Mouse (Mus musculus) liver, adult 2 months (tissue): ENCODE results near the gene Gse1. TPM values are rescaled to one million over a fixed set of nuclear protein-coding genes. Genes with fewer than 3 reads are reported as not detected.
A peak's percentile ranks its signal among the peaks of the same experiment; 100 is the strongest.

Experiments
- DNase-seq: peaks from one replicate; pipeline ENCODE4 v3.0.0-alpha.2; 2011; ENCODE audit warnings: low read depth, low spot score; ENCODE audit errors: extremely low read depth
- H3K27ac ChIP-seq: fragments of 200-500 bp; replicated peaks from 2 replicates; pipeline ENCODE4 v1.5.1; 2012; ENCODE audit warnings: low read depth, mild to moderate bottlenecking, control low read depth, inconsistent platforms, low read length; ENCODE audit not compliant: insufficient read depth
- H3K27me3 ChIP-seq: fragments of 200-500 bp; 2 replicates; pipeline ENCODE4 v1.6.1; 2012; ENCODE audit warnings: mild to moderate bottlenecking, moderate library complexity, low read length, inconsistent platforms; ENCODE audit not compliant: control insufficient read depth, insufficient read depth
- H3K36me3 ChIP-seq: fragments of 200-500 bp; 2 replicates; pipeline ENCODE4 v1.6.1; 2012; ENCODE audit warnings: low read length, inconsistent platforms; ENCODE audit not compliant: control insufficient read depth, insufficient read depth
- H3K4me1 ChIP-seq: fragments of 200-500 bp; 2 replicates; pipeline ENCODE4 v1.6.1; 2011; ENCODE audit warnings: low read length; ENCODE audit not compliant: control insufficient read depth, insufficient read depth
- H3K4me3 ChIP-seq: fragments of 200-500 bp; 2 replicates; pipeline ENCODE4 v1.5.1; 2011; ENCODE audit warnings: low read depth, mild to moderate bottlenecking, control low read depth, low read length, moderate library complexity; ENCODE audit not compliant: insufficient read depth
- H3K79me2 ChIP-seq: fragments of 200-500 bp; 2 replicates; pipeline ENCODE4 v1.6.1; 2012; ENCODE audit warnings: inconsistent platforms, mild to moderate bottlenecking, low read length, moderate library complexity; ENCODE audit not compliant: control insufficient read depth, insufficient read depth
- H3K9ac ChIP-seq: fragments of 200-500 bp; 2 replicates; pipeline ENCODE4 v1.6.1; 2012; ENCODE audit warnings: low read depth, mild to moderate bottlenecking, control low read depth, inconsistent platforms, low read length
- CTCF ChIP-seq: fragments of 200-500 bp; IDR thresholded peaks from 2 replicates; pipeline ENCODE4 v1.5.1; 2011; ENCODE audit warnings: low read depth, low read length, control low read depth
- POLR2A ChIP-seq: fragments of 200-500 bp; IDR thresholded peaks from 2 replicates; pipeline ENCODE4 v1.6.1; 2011; ENCODE audit warnings: low read length, control low read depth; ENCODE audit not compliant: insufficient read depth; ENCODE audit errors: extremely low read depth
- WGBS: fragments of 180-500 bp; shearing (Covaris S2); methylation state at CpG from one replicate; pipeline ENCODE4 v1.1.7; 2018; 5-methylcytosine and 5-hydroxymethylcytosine counted together
- polyA plus RNA-seq: library from polyadenylated mRNA; depleted of rRNA; stranded (reverse); fragments of >200 nt; gene quantifications from 2 replicates; pipeline ENCODE4 v1.2.3, GENCODE M21; 2012
- total RNA-seq: library from RNA; depleted of rRNA; stranded (reverse); fragments of >200 nt; gene quantifications from 2 replicates; pipeline ENCODE4 v1.2.3, GENCODE M21; 2014

Gse1 gene
- total and polyA plus RNA-seq, 2 experiments, result 2.6 to 10.0 TPM

DNA sequence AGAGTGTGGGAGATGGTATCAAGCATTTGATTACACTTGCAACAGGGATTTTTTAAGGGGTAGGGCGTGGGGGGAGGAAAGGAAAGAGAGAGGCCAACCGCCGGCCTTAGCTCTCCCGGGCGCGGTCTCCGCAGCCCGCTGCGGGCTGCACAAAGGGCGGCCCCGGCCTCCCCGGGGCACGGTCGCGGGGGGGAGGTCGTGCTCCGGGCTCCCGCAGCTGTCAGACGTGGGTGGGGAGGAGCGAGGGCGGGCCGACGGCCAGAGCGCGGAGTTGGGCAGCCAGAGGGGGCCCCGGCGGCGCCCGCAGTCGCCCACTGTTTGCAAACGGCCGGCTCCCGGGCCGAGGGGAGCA is 259.1 kb downstream of the Gse1 start:
- no peak for TF ChIP-seq CTCF
- TF ChIP-seq POLR2A, result no peak
- Histone ChIP-seq H3K79me2 (no peaks in the 10 kb centered on the region; the same call in 1 of the 2 replicates), H3K36me3 (no peaks in the 10 kb centered on the region), H3K27ac (peak overlapping the region; percentile 74), H3K4me3 (peak overlapping the region; percentile 80), H3K27me3 (no peaks in the 10 kb centered on the region), H3K9ac (peak overlapping the region; percentile 93), H3K4me1 (peaks cover 22% of the 10 kb centered on the region)
- 0% methylated on average over 34 of the region's 34 CpGs for WGBS
- DNase-seq, result no peak

DNA sequence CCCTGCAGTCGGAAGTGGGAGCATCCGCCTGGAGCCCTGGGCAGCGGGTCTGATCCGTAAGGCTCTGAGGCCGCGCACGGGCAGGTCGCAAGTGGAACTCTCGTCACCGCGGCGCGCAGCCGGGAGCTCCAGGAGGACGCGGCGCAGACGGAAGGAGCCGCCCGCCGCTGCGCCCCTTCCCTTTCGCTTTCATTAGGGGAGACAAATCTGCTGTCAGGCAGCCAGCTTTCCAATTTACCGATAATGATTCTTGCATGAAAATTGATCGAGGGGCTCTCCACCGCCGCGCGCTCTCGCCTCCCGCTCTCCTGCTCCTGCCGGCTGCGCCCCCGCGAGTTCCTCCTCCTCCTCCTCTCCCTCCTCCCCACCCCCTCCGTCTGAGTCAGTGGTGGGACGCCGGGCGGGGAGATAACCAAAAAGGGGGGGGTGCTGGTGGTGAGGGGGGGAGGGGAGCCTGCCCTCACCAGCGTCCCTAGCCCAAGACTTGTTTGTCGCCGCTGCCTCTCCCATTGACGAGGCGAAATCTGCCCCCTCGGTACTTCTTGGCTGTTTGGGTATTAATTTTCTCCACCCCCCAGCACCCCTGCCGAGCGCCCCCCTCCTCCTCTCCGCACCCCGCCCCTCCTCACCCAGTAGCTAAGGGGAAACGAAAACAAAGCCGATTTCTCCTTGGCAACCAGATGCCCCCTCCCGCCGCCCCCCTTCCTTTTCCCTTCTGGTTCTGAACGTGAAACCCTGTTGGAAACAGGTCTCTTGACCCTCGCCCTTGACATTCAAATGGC is 259.7 kb downstream of the Gse1 start:
- peak; percentile 31 for DNase-seq
- peak overlapping the region; percentile 80 for H3K4me3 ChIP-seq
- 0% methylated on average over 55 of the region's 55 CpGs for WGBS
- no peaks in the 10 kb centered on the region; the same call in 1 of the 2 replicates for H3K79me2 ChIP-seq
- peak overlapping the region; percentile 93 for H3K9ac ChIP-seq
- H3K36me3 ChIP-seq, result no peaks in the 10 kb centered on the region
- peaks cover 26% of the 10 kb centered on the region for H3K4me1 ChIP-seq
- TF ChIP-seq CTCF, result no peak
- TF ChIP-seq POLR2A, result no peak
- H3K27ac ChIP-seq, result peak overlapping the region; percentile 74
- H3K27me3 ChIP-seq, result no peaks in the 10 kb centered on the region

DNA sequence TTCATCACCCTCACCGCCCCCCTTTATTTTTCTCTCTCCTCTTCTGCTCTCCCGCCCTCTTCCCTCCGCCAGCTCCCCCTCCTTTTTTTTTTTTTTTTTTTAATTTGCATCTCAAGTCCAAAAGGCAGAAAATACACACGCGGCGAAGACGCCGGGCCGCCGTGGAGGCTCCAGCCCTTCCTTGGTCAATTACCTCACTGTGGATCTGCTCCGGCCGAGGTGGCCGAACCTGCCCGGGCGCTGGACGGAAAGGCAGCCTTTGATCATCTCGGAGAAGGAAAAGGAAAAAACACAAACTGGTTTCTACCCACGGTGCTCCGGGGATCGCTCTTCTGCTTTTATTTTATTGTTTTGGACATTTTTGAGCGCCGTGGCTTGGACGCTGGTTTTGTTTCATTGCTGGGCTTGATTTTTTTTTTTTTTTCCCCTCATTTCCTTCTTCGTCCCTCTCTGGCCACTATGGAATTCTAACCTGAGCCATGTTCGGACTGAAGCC is 260.4 kb downstream of the Gse1 start:
- no peak for DNase-seq
- H3K4me1 ChIP-seq, result peaks cover 34% of the 10 kb centered on the region
- H3K27me3 ChIP-seq, result no peaks in the 10 kb centered on the region
- no peaks in the 10 kb centered on the region; the same call in 1 of the 2 replicates for H3K79me2 ChIP-seq
- TF ChIP-seq POLR2A, result no peak
- TF ChIP-seq CTCF, result no peak
- peak overlapping the region; percentile 63 for H3K27ac ChIP-seq
- H3K4me3 ChIP-seq, result peak overlapping the region; percentile 89
- WGBS, result under 1% methylated on average over 25 of the region's 25 CpGs
- peak overlapping the region; percentile 93 for H3K9ac ChIP-seq
- H3K36me3 ChIP-seq, result no peaks in the 10 kb centered on the region

DNA sequence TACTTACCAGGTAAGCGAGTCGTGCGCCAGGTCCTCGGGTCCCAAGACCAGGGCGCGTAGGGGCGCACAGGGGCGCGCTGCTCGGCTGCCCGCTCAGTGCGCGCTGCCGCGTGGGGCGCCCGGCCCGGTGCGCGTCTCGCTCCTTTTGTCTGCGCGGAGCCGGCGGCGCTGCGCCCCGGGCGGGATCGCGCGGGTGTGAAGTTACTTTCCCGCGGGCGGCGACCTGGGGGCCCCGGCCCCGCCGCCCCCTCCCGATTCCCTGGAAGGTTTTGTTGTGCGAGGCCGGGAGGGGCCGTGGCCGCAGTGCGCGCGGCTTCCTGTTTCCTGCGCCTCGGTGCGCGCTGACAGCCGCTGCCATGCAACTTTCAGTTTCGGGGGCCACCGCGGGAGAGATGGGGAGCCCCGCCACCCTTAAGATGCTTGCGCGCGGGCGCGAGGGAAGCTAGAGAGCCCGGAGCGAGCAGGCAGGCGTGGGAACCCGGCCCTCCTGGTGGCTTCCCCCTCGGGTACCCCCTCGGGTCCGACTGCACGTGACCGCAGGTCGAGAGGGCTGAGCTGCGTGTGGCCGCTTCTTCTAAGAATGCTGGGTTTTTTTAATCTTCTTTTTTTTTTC is 261.0 kb downstream of the Gse1 start:
- TF ChIP-seq POLR2A (no peak), CTCF (no peak)
- DNase-seq, result peak; percentile 26
- Histone ChIP-seq H3K4me1 (peaks cover 39% of the 10 kb centered on the region), H3K27ac (peak overlapping the region; percentile 63), H3K9ac (peak overlapping the region; percentile 93), H3K79me2 (no peaks in the 10 kb centered on the region; the same call in 1 of the 2 replicates), H3K4me3 (peak overlapping the region; percentile 89), H3K36me3 (no peaks in the 10 kb centered on the region), H3K27me3 (no peaks in the 10 kb centered on the region)
- under 1% methylated on average over 73 of the region's 73 CpGs for WGBS

DNA sequence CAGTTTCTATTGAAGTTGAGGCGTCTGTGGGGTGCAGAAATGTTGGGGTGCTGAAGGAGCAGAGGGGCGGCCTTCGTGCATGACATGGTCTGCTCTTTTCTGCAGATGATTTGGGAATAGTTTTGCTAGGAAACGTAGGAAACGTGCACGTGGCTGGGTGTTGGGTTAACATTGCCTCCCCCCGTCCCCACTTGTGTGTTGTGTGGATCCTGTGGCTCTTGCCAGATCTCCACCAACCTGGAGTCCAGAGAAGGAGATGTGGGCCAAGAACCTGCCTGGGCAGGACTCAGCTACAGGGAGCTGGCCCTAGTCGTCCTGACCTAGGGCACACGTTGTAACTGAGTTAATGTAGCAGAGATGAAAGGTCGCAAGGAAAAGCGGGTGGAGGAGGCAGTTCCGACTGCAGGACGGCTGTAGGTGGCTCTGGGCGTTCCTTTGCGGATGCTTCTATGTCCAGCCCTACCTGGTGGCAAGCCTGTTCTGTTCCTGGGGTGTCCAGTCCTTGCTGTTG is 261.6 kb downstream of the Gse1 start:
- Histone ChIP-seq H3K27ac (peak overlapping the region; percentile 63), H3K27me3 (no peaks in the 10 kb centered on the region), H3K79me2 (no peaks in the 10 kb centered on the region; the same call in 1 of the 2 replicates), H3K36me3 (no peaks in the 10 kb centered on the region), H3K4me3 (peak overlapping the region; percentile 89), H3K9ac (peak overlapping the region; percentile 93), H3K4me1 (peaks cover 42% of the 10 kb centered on the region)
- TF ChIP-seq POLR2A (no peak), CTCF (no peak)
- peak; percentile 82 for DNase-seq
- WGBS, result 6% methylated on average over 15 of the region's 15 CpGs
